Mouse (Mus musculus): ENCODE measurements around the gene Pde3a.

Gene Pde3a

GRCm38 (mm10) chr6:141257434-141258202 lies 8.5 kb downstream of the Pde3a start:
- no peak for ATAC-seq (ENCODE audit: insufficient number of reproducible peaks, low FRiP score, low TSS enrichment)

- ATAC-seq (ENCODE audit: insufficient number of reproducible peaks, low FRiP score, low TSS enrichment) = peak; percentile 46; the same call in 1 of the 2 replicates
Measured at GRCm38 (mm10) chr6:141265257-141265656, 16.2 kb downstream of the Pde3a start.

GRCm38 (mm10) chr6:141267888-141268570 lies 19.0 kb downstream of the Pde3a start:
- ATAC-seq (ENCODE audit: insufficient number of reproducible peaks, low FRiP score, low TSS enrichment) = no peak

- no peak for ATAC-seq (ENCODE audit: insufficient number of reproducible peaks, low FRiP score, low TSS enrichment)
Measured at GRCm38 (mm10) chr6:141268871-141269270, 19.8 kb downstream of the Pde3a start.

GRCm38 (mm10) chr6:141271133-141271532 lies 22.1 kb downstream of the Pde3a start:
- no peak for ATAC-seq (ENCODE audit: insufficient number of reproducible peaks, low FRiP score, low TSS enrichment)

GRCm38 (mm10) chr6:141271579-141271978 lies 22.5 kb downstream of the Pde3a start:
- ATAC-seq (ENCODE audit: insufficient number of reproducible peaks, low FRiP score, low TSS enrichment) = no peak

GRCm38 (mm10) chr6:141273685-141274084 lies 24.6 kb downstream of the Pde3a start:
- no peak for ATAC-seq (ENCODE audit: insufficient number of reproducible peaks, low FRiP score, low TSS enrichment)

GRCm38 (mm10) chr6:141281685-141282084 lies 32.6 kb downstream of the Pde3a start:
- ATAC-seq (ENCODE audit: insufficient number of reproducible peaks, low FRiP score, low TSS enrichment) = no peak

- ATAC-seq (ENCODE audit: insufficient number of reproducible peaks, low FRiP score, low TSS enrichment) = no peak
Measured at GRCm38 (mm10) chr6:141282796-141283195, 33.7 kb downstream of the Pde3a start.

GRCm38 (mm10) chr6:141291195-141291594 lies 42.1 kb downstream of the Pde3a start:
- ATAC-seq (ENCODE audit: insufficient number of reproducible peaks, low FRiP score, low TSS enrichment) = no peak

GRCm38 (mm10) chr6:141292826-141293459 lies 43.9 kb downstream of the Pde3a start:
- no peak for ATAC-seq (ENCODE audit: insufficient number of reproducible peaks, low FRiP score, low TSS enrichment)

- ATAC-seq (ENCODE audit: insufficient number of reproducible peaks, low FRiP score, low TSS enrichment) = no peak
Measured at GRCm38 (mm10) chr6:141293460-141293853, 44.4 kb downstream of the Pde3a start.

GRCm38 (mm10) chr6:141295264-141295663 lies 46.2 kb downstream of the Pde3a start:
- ATAC-seq (ENCODE audit: insufficient number of reproducible peaks, low FRiP score, low TSS enrichment) = no peak

GRCm38 (mm10) chr6:141301750-141302748 lies 53.0 kb downstream of the Pde3a start:
- no peak for ATAC-seq (ENCODE audit: insufficient number of reproducible peaks, low FRiP score, low TSS enrichment)

- no peak for ATAC-seq (ENCODE audit: insufficient number of reproducible peaks, low FRiP score, low TSS enrichment)
Measured at GRCm38 (mm10) chr6:141302842-141303241, 53.8 kb downstream of the Pde3a start.

GRCm38 (mm10) chr6:141307326-141307725 lies 58.3 kb downstream of the Pde3a start:
- ATAC-seq (ENCODE audit: insufficient number of reproducible peaks, low FRiP score, low TSS enrichment) = no peak

GRCm38 (mm10) chr6:141308451-141308850 lies 59.4 kb downstream of the Pde3a start:
- ATAC-seq (ENCODE audit: insufficient number of reproducible peaks, low FRiP score, low TSS enrichment) = no peak

- ATAC-seq (ENCODE audit: insufficient number of reproducible peaks, low FRiP score, low TSS enrichment) = 0 out of 2 replicates have a peak, but pooled peaks have one; percentile 23
Measured at GRCm38 (mm10) chr6:141309872-141310271, 60.8 kb downstream of the Pde3a start.

GRCm38 (mm10) chr6:141310351-141310750 lies 61.3 kb downstream of the Pde3a start:
- no peak for ATAC-seq (ENCODE audit: insufficient number of reproducible peaks, low FRiP score, low TSS enrichment)

GRCm38 (mm10) chr6:141311615-141312014 lies 62.5 kb downstream of the Pde3a start:
- ATAC-seq (ENCODE audit: insufficient number of reproducible peaks, low FRiP score, low TSS enrichment) = no peak
